Mouse (Mus musculus) NIH3T3 (cell line): ENCODE measurements around the gene Kcnab1.
A peak's percentile ranks its signal among the peaks of the same experiment; 100 is the strongest.
"Not testable (repeated sequence)": the region's sequence is repeated elsewhere in the genome, so short reads cannot be mapped to it uniquely, and the experiment has no call there.

Source experiments
- DNase-seq: peaks from one replicate; pipeline ENCODE4 v3.0.0-alpha.2; 2012; ENCODE audit warnings: low read depth

Gene Kcnab1

GRCm38 (mm10) chr3:65367944-65368343, 258.8 kb downstream of the Kcnab1 start:
- DNase-seq = no peak

DNA sequence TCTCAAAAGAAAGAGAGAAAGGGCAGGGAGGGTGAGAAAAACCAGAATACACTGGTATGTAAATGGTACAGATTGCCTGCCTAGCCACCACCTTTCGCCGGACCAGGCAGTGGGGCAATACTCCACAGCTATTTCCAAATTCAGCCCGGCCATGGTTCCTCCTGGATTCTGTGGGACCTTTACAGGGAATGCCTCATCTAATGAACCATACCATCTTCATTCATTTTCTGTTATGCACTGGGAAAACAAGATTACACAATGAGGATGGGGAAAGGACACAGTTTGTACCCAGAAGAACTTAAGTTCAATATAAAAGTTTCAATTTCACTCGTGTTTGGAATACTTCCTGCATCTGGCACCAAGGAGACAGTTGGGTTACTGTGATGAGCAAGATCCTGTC, 263.4 kb downstream of the Kcnab1 start:
- no peak for DNase-seq

- no peak for DNase-seq
Observed at GRCm38 (mm10) chr3:65373594-65374182, 264.5 kb downstream of the Kcnab1 start.

DNA sequence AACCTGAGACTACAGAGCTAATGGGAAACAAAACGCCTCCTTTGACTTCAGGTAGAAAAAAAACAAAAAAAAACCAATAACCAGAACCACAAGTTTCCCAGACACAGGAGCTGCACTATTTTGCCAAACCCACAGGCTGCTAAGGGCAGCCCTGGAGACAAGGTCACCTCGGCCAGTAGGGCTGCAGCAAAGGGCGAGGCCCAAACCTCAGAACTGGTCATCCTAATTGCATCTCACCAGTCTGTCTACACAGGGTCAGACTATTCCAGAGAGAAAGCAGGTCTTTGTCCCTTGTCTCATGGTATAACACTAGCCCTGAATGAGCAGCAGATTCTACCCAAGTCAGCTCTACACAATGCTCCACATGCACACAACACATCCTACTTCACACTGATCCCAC, 265.5 kb downstream of the Kcnab1 start:
- DNase-seq = no peak

- no peak for DNase-seq
Observed at GRCm38 (mm10) chr3:65378724-65379123, 269.5 kb downstream of the Kcnab1 start.

DNA sequence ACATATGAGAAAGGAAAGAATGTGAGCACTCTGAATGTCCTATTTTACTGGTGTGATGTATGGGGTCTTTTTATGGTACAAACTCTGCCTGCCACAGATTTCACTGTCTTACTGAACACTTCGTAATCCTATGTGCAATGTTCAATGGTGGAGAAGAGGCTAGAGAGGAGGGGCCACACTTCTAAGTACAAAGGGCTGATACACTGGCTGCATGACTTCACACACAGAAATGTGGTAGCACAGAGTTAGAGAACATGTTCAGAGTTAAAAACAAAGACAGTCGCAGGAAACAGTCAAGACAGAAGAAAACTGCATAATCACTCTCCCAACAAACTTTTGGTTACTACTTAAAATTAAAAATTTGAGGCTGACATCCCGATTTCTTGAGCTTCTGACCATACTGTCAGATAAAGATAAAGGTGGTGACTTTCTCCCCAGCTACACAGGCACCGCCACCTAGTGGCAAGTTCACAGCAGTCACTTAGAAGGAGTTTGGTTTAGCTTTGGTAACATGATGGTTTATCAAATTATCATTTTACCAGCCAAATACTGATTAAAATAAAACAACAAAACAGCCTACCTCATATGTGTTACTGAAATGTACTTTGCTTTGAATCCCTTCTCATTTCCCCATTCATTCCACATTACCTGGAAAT, 270.8 kb downstream of the Kcnab1 start:
- peak; percentile 76 for DNase-seq

DNA sequence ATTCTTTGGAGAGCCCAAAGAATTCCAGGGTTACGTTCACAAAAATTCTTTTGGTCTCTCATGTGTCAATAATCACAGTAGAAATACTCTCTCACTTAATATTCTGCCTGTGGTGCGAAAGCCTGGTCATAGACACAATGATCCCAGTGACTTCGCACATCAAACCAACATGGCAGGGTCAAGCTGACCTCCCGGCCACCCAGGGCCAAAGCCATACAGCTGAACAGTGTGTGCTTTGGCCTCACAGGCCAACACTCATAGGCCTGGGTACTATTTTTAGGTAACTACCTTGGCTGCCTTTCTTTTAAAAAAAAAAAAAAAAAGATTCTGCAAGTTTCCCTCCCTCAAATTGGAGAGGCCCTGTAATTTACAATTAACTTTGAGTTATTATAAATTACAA, 271.9 kb downstream of the Kcnab1 start:
- DNase-seq = no peak

- DNase-seq = no peak
Observed at GRCm38 (mm10) chr3:65384431-65384830, 275.2 kb downstream of the Kcnab1 start.

DNA sequence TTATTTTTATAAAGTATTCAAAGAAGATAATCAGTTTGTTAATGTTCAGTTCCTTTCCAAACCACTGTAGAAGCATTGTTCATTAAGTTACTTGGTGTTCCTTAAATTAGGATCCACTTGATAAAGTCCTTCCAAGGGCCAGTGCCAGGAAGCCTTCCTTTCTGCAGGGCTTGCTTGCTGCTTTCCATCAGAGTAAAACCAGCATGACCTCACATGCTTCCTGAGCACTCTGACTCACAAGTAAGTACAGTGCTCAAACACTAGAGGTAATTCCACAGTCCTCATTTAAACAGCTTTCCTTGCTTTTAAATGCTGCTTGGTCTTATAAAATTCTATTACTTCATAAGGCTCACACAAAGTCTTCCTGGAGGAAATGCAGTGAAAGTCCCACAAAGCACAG, 276.6 kb downstream of the Kcnab1 start:
- peak; percentile 34 for DNase-seq

DNA sequence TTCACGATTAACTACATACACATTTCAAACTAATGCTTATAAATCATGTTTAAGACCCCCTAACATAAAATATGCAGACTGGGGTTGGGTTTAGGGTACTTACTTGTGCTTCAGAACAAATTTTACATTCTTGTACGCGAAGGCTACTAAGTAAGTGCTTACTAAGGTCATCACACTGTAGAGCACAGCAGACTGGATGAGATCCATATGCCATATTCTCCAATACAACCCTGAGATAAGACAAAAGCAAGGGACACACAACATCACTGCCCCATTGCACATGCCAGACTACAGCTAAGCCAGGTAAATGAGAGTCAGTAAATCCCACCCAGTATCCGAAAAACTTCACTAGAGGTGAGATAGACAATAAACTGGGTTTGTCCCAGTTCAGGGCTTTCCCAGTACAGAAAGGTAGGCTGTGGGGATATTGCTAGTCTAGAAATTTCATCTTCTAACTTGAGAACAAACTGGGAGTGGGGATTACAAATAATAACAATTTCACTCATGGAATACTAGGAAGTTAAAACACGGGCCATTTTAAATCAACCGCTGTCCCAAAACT, 282.1 kb downstream of the Kcnab1 start:
- DNase-seq = no peak

DNA sequence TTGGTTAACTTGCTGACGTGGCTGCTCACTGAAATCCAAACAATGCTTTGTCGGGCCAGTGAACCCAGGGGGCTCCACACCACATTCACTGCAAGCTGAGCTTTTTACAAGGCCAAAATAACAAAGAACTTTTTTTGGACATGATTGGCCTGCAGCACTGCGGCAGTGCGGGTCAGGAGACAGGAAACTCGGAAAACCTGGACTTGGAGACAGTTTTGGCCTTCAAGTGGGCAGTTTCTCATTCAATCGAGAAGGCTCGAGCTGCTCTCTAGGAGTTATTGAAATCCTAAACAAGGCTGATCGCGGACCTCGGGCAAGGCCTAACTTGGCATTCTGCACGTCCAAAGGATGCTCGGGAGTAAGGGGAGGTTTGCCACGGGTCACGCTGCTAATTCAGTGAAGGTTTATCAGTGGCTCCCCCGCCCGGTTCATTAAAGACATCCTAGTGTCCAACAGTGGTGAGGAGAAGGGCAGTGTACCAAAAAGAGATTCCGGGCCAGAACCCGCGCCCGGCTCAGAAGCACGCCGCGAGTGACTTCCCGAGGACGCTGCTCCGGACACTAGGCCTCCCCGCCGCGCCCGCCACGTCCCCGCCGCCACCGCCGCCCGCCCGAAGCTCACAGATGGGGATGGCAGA, 282.7 kb downstream of the Kcnab1 start:
- peak; percentile 75 for DNase-seq

DNA sequence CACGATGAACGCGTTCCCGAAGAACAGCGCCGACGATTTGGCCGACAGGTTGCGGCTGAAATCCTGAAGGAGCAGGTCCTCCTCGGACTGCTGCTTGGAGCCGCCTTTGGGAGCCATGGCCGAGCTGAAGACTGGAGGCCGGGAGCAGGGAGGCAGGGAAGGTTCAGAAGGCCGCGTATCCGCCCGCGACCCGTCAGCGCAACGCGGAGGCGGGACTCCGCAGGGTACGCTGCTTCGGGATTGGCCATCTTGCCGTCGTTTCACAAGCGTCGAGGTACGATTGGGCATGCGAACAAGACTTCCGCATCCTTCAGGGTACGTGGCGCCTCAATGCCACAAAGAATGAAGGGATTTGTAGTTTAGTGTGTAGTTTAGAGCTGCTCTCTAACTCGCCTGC, 283.2 kb downstream of the Kcnab1 start, which contains the start of gene Ssr3:
Gene Ssr3 (minus strand): TSS at position 203 of the 397 bp plus-strand sequence.
- DNase-seq = peak; percentile 99

DNA sequence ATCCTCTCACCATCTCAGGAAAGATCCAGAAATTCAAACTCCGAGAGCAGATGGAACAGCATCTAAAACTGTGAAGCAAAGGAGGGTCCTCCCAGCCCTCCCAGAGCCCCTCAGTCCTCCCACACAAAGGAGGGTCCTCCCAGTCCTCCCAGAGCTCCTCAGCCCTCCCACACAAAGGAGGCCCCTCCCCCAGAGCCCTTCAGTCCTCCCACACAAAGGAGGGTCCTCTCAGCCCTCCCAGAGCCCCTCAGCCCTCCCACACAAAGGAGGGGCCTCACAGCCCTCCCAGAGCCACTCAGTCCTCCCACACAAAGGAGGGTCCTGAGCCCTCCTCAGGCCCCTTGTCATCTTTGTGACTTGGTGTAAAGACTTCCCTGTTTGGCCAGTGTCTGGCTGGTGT, 285.9 kb downstream of the Kcnab1 start:
- not testable (repeated sequence) for DNase-seq

GRCm38 (mm10) chr3:65396835-65397504, 287.8 kb downstream of the Kcnab1 start:
- no peak for DNase-seq

GRCm38 (mm10) chr3:65397566-65397965, 288.4 kb downstream of the Kcnab1 start:
- DNase-seq = no peak

DNA sequence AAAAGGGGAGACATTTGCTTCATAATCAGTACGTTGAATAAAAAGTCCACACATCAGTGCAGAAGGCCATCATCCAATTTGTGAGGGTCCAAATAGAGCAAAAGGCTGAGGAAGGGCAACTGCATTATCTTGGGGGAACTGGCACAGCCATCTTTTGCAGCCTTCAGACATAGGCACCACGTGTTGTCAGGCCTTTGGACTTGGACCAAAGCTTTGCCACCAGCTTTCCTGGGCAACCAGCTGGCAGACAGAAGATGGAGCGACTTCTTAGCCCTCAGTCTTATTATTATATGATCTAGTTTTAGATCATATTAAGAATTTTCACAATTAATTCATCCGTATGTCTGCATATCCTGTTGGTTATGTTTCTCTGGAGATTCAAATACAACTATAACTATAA, 296.6 kb downstream of the Kcnab1 start:
- DNase-seq = no peak

GRCm38 (mm10) chr3:65407891-65408290, 298.7 kb downstream of the Kcnab1 start:
- no peak for DNase-seq

DNA sequence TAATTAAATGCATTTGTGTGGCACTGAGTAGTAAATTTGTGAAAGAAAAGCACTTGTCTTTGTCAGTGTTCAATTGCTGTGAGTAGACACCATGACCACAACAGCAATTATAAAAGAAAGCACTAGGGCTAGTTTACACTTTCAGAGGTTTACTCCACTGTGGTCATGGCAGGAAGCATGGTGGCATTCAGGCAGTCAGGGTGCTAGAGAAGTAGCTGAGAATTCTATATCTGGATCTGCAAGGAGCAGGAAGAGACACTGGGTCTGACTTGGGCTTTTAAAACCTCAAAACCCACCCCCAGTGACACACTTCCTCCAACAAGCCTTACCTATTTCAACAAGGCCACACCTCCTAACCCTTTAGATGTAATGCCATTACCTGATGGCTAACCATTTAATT, 307.4 kb downstream of the Kcnab1 start:
- no peak for DNase-seq

- DNase-seq = no peak
Observed at GRCm38 (mm10) chr3:65417913-65418594, 308.9 kb downstream of the Kcnab1 start.

DNA sequence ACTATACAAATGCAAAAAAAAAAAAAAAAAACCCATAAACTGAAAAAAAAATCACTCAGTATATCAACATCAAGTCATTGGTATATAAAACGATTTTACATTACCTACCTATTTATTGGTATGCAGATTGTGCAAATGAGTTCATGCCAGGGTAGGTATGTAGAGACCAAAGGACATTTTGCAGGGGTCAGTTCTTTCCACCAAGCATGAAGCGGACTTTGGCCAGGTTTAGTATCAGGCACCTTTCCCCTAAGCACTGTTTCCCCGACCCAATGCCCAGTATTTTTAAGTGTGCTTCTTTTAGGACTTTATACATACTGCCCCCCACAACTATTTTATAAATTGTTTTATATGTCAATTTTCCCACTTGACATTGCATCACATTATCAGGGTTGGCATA, 310.5 kb downstream of the Kcnab1 start:
- no peak for DNase-seq
